Mouse (Mus musculus): ENCODE results near the gene Ninj2. TPM values are rescaled to one million over a fixed set of nuclear protein-coding genes. Genes with fewer than 3 reads are reported as not detected.

The Ninj2 gene
- polyA plus RNA-seq, 1 experiment: not detected

DNA sequence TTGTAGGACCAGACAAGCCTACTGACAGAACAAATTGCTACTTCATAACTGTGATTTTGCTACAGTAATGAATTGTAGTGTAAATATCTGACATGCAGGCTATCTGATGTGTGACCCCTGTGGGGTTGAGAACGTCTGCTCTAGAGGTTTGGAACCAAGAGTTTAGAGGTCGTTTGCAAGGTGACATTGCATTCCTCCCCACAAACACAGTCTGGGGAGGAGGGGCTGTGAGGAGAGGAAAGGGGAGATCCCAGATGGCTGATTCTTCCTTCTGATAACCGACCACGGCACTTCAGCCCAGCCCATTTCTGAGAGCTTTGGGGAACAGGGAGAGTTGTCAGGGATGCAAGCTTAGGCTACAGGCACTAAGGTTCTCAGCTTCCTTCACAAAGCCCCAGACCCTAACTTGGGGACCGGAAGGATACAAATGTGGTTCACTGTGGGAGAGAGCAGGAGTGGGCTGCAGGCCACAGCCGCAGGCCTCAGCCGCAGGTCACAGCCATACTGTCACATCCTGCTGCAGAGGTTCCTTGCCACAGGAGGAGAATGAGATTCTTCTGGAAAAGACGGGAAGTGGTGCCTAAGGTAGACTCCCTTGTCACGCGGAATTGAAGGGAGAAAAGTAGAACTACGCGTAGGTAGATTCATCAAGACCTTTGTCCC is 56.4 kb downstream of the Ninj2 start:
- Histone ChIP-seq H3K9me3 (no peaks in the 10 kb centered on the region), H3K4me1 (peaks cover 53% of the 10 kb centered on the region), H3K4me3 (replicated peaks) (no peak overlapping the region), H3K27me3 (replicated peaks) (peaks cover 28% of the 10 kb centered on the region), H3K36me3 (replicated peaks; ENCODE audit: low read length) (no peaks in the 10 kb centered on the region)
- TF ChIP-seq GATA1 (IDR thresholded peaks at IDR 0.05; ENCODE audit: borderline replicate concordance, low read length) (no peak), FLI1 (IDR thresholded peaks at IDR 0.05; ENCODE audit: low read length) (no peak)

- Histone ChIP-seq H3K36me3 (replicated peaks; ENCODE audit: low read length) (no peaks in the 10 kb centered on the region), H3K4me3 (replicated peaks) (no peak overlapping the region), H3K27me3 (replicated peaks) (peaks cover 28% of the 10 kb centered on the region), H3K9me3 (no peaks in the 10 kb centered on the region), H3K4me1 (peaks cover 58% of the 10 kb centered on the region)
- TF ChIP-seq FLI1 (IDR thresholded peaks at IDR 0.05; ENCODE audit: low read length): no peak
These were observed 57.1 kb downstream of the Ninj2 start for GRCm38 (mm10) chr6:120150206-120150605.

- Histone ChIP-seq H3K4me1 (peaks cover 68% of the 10 kb centered on the region), H3K36me3 (replicated peaks; ENCODE audit: low read length) (no peaks in the 10 kb centered on the region), H3K27me3 (replicated peaks) (peaks cover 21% of the 10 kb centered on the region), H3K4me3 (replicated peaks) (no peak overlapping the region), H3K9me3 (no peaks in the 10 kb centered on the region)
- no peak for TF ChIP-seq FLI1 (IDR thresholded peaks at IDR 0.05; ENCODE audit: low read length)
These were observed 58.5 kb downstream of the Ninj2 start for GRCm38 (mm10) chr6:120151616-120152053.

- no peak overlapping the region for H3K4me3 ChIP-seq (replicated peaks)
- H3K4me1 ChIP-seq: peaks cover 70% of the 10 kb centered on the region
- TF ChIP-seq GATA1 (IDR thresholded peaks at IDR 0.05; ENCODE audit: borderline replicate concordance, low read length) (no peak), FLI1 (IDR thresholded peaks at IDR 0.05; ENCODE audit: low read length) (no peak)
- no peaks in the 10 kb centered on the region for H3K9me3 ChIP-seq
- H3K36me3 ChIP-seq (replicated peaks; ENCODE audit: low read length): no peaks in the 10 kb centered on the region
- peaks cover 18% of the 10 kb centered on the region for H3K27me3 ChIP-seq (replicated peaks)
These were observed 59.9 kb downstream of the Ninj2 start for GRCm38 (mm10) chr6:120152739-120153696.

DNA sequence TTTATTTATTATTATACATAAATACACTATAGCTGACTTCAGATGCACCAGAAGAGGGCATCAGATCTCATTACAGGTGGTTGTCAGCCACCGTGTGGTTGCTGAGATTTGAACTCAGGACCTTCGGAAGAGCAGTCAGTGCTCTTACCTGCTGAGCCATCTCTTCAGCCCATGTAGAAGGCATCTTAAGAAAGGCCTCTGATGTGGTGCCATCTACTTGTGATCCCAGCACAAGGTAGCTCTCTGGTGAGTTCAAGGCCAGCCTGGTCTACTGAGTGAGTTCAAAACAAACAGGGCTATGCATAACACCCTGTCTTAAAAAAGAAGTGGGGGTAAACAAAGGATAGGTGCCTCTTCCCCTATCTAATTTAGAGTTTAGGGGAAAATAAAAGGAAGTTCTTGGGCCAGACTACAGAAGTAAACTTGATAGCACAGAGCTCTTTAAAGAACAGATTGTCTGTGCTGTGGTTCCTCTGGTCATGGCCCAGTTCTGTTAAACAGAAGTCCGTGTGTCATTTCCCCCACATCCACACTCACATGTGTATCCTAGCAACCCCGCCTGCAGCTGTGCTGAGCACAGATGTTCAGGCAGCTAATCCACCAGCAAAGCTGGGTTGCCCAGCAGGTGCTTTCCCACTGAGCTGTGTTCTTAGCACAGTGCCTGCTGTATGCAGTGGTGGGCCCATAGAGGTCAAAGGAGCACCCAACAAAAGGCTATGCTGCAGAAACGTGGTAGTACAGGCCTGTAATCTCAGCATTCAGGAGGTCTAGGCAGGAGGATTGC is 61.6 kb downstream of the Ninj2 start:
- H3K4me1 ChIP-seq: peaks cover 71% of the 10 kb centered on the region
- H3K4me3 ChIP-seq (replicated peaks): no peak overlapping the region
- no peaks in the 10 kb centered on the region for H3K36me3 ChIP-seq (replicated peaks; ENCODE audit: low read length)
- no peaks in the 10 kb centered on the region for H3K9me3 ChIP-seq
- TF ChIP-seq GATA1 (IDR thresholded peaks at IDR 0.05; ENCODE audit: borderline replicate concordance, low read length) (no peak), FLI1 (IDR thresholded peaks at IDR 0.05; ENCODE audit: low read length) (no peak)
- peaks cover 8% of the 10 kb centered on the region for H3K27me3 ChIP-seq (replicated peaks)

- H3K4me1 ChIP-seq: peaks cover 68% of the 10 kb centered on the region
- H3K4me3 ChIP-seq (replicated peaks): peak overlapping the region; percentile 7
- H3K27me3 ChIP-seq (replicated peaks): peaks cover 2% of the 10 kb centered on the region
- TF ChIP-seq GATA1 (IDR thresholded peaks at IDR 0.05; ENCODE audit: borderline replicate concordance, low read length) (no peak), FLI1 (IDR thresholded peaks at IDR 0.05; ENCODE audit: low read length) (no peak)
- no peaks in the 10 kb centered on the region for H3K9me3 ChIP-seq
- no peaks in the 10 kb centered on the region for H3K36me3 ChIP-seq (replicated peaks; ENCODE audit: low read length)
These were observed 62.4 kb downstream of the Ninj2 start for GRCm38 (mm10) chr6:120155510-120155909.

- Histone ChIP-seq H3K9me3 (no peaks in the 10 kb centered on the region), H3K4me3 (replicated peaks) (no peak overlapping the region), H3K4me1 (peaks cover 56% of the 10 kb centered on the region)
These were observed 64.3 kb downstream of the Ninj2 start for GRCm38 (mm10) chr6:120157479-120157878.

DNA sequence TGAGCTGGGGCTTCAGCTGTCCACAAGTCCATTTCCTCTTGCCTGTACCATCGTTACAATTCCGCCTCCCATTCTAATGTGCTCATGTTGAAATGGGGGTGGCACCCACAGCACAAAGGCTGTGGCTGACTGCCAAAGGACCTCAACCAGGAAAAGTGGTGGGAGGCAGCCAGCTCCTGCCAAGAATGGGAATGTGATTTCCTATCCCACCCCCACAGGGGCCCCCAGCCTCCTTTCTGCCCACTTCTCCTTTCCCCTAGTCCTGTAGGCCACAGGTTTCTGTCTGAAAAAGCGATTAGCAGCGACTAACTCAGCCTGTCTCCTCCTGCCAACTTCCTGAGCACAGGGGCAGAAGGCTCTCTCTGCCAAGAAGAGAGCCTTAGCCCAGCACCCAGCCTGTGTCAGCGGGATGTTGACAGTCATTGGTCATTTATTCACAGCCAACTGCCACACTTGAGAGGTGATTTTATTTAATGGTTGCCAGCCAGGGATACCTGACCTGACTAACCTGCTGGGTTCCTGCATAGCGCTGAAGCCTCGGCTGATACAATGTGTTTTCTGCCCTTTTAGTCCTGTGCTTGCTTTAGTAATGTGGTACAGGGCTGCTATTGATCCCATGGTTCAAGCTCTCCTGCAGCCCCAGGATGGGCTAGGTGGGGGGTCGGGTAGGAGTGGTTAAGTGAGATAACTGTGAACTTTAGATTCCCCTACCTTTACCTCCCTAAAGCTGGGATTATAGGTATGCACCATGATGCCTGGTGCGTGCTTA is 66.2 kb downstream of the Ninj2 start:
- TF ChIP-seq GATA1 (IDR thresholded peaks at IDR 0.05; ENCODE audit: borderline replicate concordance, low read length): no peak
- TF ChIP-seq FLI1 (IDR thresholded peaks at IDR 0.05; ENCODE audit: low read length): no peak
- Histone ChIP-seq H3K36me3 (replicated peaks; ENCODE audit: low read length) (no peaks in the 10 kb centered on the region), H3K4me3 (replicated peaks) (peak overlapping the region; percentile 64), H3K27me3 (replicated peaks) (peaks cover 4% of the 10 kb centered on the region), H3K9me3 (no peaks in the 10 kb centered on the region), H3K4me1 (peaks cover 50% of the 10 kb centered on the region)

More at GRCm38 (mm10) chr6:120157479-120157878, 64.3 kb downstream of the Ninj2 start:
- no peak for TF ChIP-seq GATA1 (IDR thresholded peaks at IDR 0.05; ENCODE audit: borderline replicate concordance, low read length)
- H3K36me3 ChIP-seq (replicated peaks; ENCODE audit: low read length): no peaks in the 10 kb centered on the region
- peaks cover 4% of the 10 kb centered on the region for H3K27me3 ChIP-seq (replicated peaks)

- Histone ChIP-seq H3K4me1 (peaks cover 29% of the 10 kb centered on the region), H3K4me3 (replicated peaks) (no peak overlapping the region), H3K9me3 (no peaks in the 10 kb centered on the region), H3K36me3 (replicated peaks; ENCODE audit: low read length) (no peaks in the 10 kb centered on the region), H3K27me3 (replicated peaks) (peaks cover 18% of the 10 kb centered on the region)
- no peak for TF ChIP-seq GATA1 (IDR thresholded peaks at IDR 0.05; ENCODE audit: borderline replicate concordance, low read length)
- no peak for TF ChIP-seq FLI1 (IDR thresholded peaks at IDR 0.05; ENCODE audit: low read length)
These were observed 69.8 kb downstream of the Ninj2 start for GRCm38 (mm10) chr6:120162928-120163327.

All from megakaryocyte, embryonic 14.5 days (primary cell).